Mouse (Mus musculus): ENCODE data around the gene Cep164. TPM values are rescaled to one million over a fixed set of nuclear protein-coding genes. Genes with fewer than 3 reads are reported as not detected.

Cep164 gene
- polyA plus RNA-seq, 1 experiment from 2014 or later = 22.8 TPM

Other genes with a start within 250 kb of the Cep164 start
- gene Bace1, start 9.9 kb upstream of the Cep164 start, polyA plus RNA-seq (2016; fragmentation: Nextera tagmentation; extraction: Ambion mirVana) = 22.4 and 22.6 TPM in 2 replicates
- gene Pcsk7, start 77.8 kb upstream of the Cep164 start, polyA plus RNA-seq (2016; fragmentation: Nextera tagmentation; extraction: Ambion mirVana) = 18.9 and 21.2 TPM in 2 replicates
- 61.5 and 66.8 TPM in 2 replicates for gene Rnf214, start 78.2 kb upstream of the Cep164 start, polyA plus RNA-seq (2016; fragmentation: Nextera tagmentation; extraction: Ambion mirVana)
- gene Tagln, start 107.4 kb upstream of the Cep164 start, polyA plus RNA-seq (2016; fragmentation: Nextera tagmentation; extraction: Ambion mirVana) = 12.4 and 15.1 TPM in 2 replicates
- 24.7 and 27.4 TPM in 2 replicates for gene Sidt2, start 126.6 kb upstream of the Cep164 start, polyA plus RNA-seq (2016; fragmentation: Nextera tagmentation; extraction: Ambion mirVana)
- 261 and 262 TPM in 2 replicates for gene Pafah1b2, start 184.0 kb upstream of the Cep164 start, polyA plus RNA-seq (2016; fragmentation: Nextera tagmentation; extraction: Ambion mirVana)
- 8.4 and 9.9 TPM in 2 replicates for gene Sik3, start 184.1 kb upstream of the Cep164 start, polyA plus RNA-seq (2016; fragmentation: Nextera tagmentation; extraction: Ambion mirVana)

All from embryonic facial prominence, embryonic 10.5 days (tissue).